22 mouse cellular contexts compared by ENCODE assay signal in the genomic region with DNA sequence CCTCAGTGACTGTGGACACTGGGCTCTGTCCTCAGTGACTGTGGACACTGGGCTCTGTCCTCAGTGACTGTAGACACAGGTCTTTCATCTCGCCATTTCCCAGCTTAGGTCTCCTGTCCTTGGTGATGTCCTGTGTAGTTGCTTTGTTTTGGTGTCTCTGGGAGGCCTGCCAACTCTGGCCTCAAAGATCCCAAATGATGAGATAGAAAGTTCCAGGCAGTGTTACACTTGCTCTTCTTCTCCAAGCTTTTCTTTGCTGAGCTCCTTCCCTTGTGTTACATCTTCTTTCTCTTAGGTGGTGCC.
A peak's percentile ranks its signal among the peaks of the same experiment; 100 is the strongest.
DNase-seq lines count a peak whose midpoint lies in the region; ATAC-seq and TF ChIP-seq lines count a peak whose summit lies in the region.
"Had no signal": no experiment of that assay in that cellular context is flagged by ENCODE, and none has a peak within 500 bp of the region (broad histone marks: within the 10 kb centered on the region; RNA-seq: fewer than 3 reads in every experiment).

No protein-coding gene starts in this region.

- no peak overlapping the region for H3K9ac ChIP-seq in heart, embryonic 11.5 days (ENCODE audit: low read depth, low read length)
- H3K9ac ChIP-seq: limb, embryonic 15.5 days; liver, embryonic 15.5 days; midbrain, embryonic 12.5 days had no signal

- WGBS in heart, embryonic 11.5 days (ENCODE audit: insufficient replicate concordance): 32% methylated on average over 1 of the region's 1 CpGs
- 64% methylated on average over 1 of the region's 1 CpGs for WGBS in midbrain, embryonic 10.5 days

- peak overlapping the region; percentile 45 for H3K4me2 ChIP-seq in heart, embryonic 11.5 days
- H3K4me2 ChIP-seq: limb, embryonic 15.5 days; liver, embryonic 15.5 days; midbrain, embryonic 12.5 days had no signal

- POLR2A ChIA-PET in Patski (lab: Charles Lee): interaction anchor here (0.9 to 6.4 kb wide), 6 partner anchors 15 to 107 kb away, joined by 3 to 61 read pairs (median 4); no protein-coding TSS in a partner anchor

- ATAC-seq in heart, embryonic 11.5 days (replicated peaks; ENCODE audit: insufficient number of reproducible peaks, low FRiP score, low TSS enrichment): peak; percentile 49; the same call in 1 of the 2 replicates
- ATAC-seq in Patski: peak; percentile 46
- ATAC-seq: forebrain, embryonic 16.5 days; lung, postnatal 0 days had no signal

- in situ Hi-C loops in Patski (cut with MboI; ENCODE audit: low pct_unique_long_range_greater_than_20kb): no loop called here

- no peaks in the 10 kb centered on the region for H3K36me3 ChIP-seq in heart, embryonic 11.5 days (ENCODE audit: control insufficient read depth, insufficient read depth, low read length)
- H3K36me3 ChIP-seq in midbrain, embryonic 10.5 days: no peaks in the 10 kb centered on the region
- H3K36me3 ChIP-seq: embryonic facial prominence, embryonic 10.5 days; G1E; limb, embryonic 15.5 days; liver, embryonic 15.5 days; midbrain, embryonic 12.5 days had no signal

- intact Hi-C loops in heart, postnatal 36 days (cut with DNase I): no loop called here
- intact Hi-C loops in left cerebral cortex, adult 2 months (cut with DNase I): no loop called here

- no peak for TF ChIP-seq POLR2A in embryonic fibroblast, embryonic 13.5 days (IDR thresholded peaks at IDR 0.05; ENCODE audit: low read depth, low read length)

- CTCF ChIA-PET in Patski (lab: Charles Lee): interaction anchor here (0.6 to 5.7 kb wide), 9 partner anchors 11 to 176 kb away, joined by 3 to 50 read pairs (median 4); no protein-coding TSS in a partner anchor

- TF ChIP-seq CTCF in Patski (IDR thresholded peaks at IDR 0.05): no peak
- no peak for TF ChIP-seq CTCF in embryonic fibroblast, embryonic 13.5 days (IDR thresholded peaks at IDR 0.05; ENCODE audit: borderline replicate concordance, insufficient read depth, low read length)
- TF ChIP-seq CTCF in left cerebral cortex, adult 2 months (IDR thresholded peaks at IDR 0.05): no peak

- peak overlapping the region; percentile 75; the same call in 1 of the 2 replicates for H3K27ac ChIP-seq in heart, embryonic 11.5 days (ENCODE audit: low read depth, low read length)
- peak overlapping the region; percentile 96 for H3K27ac ChIP-seq in embryonic fibroblast, embryonic 13.5 days (ENCODE audit: insufficient read depth, low read length)
- no peak overlapping the region for H3K27ac ChIP-seq in left cerebral cortex, adult 2 months
- no peak overlapping the region for H3K27ac ChIP-seq in midbrain, embryonic 10.5 days (replicated peaks)
- H3K27ac ChIP-seq: embryonic facial prominence, embryonic 10.5 days; limb, embryonic 15.5 days; liver, embryonic 15.5 days; midbrain, embryonic 12.5 days had no signal

- H3K4me3 ChIP-seq in heart, embryonic 11.5 days (ENCODE audit: low read depth, low read length): no peak overlapping the region
- H3K4me3 ChIP-seq in embryonic fibroblast, embryonic 13.5 days (ENCODE audit: insufficient read depth, low read length): no peak overlapping the region
- H3K4me3 ChIP-seq in left cerebral cortex, adult 2 months: no peak overlapping the region
- H3K4me3 ChIP-seq in midbrain, embryonic 10.5 days: no peak overlapping the region
- H3K4me3 ChIP-seq: embryonic facial prominence, embryonic 10.5 days; limb, embryonic 15.5 days; liver, embryonic 15.5 days; midbrain, embryonic 12.5 days had no signal

- H3K4me1 ChIP-seq in heart, embryonic 11.5 days (ENCODE audit: control insufficient read depth, insufficient read depth, low read length): peaks cover 8% of the 10 kb centered on the region
- H3K4me1 ChIP-seq in embryonic fibroblast, embryonic 13.5 days (ENCODE audit: control insufficient read depth, insufficient read depth, low read length): peaks cover 23% of the 10 kb centered on the region
- H3K4me1 ChIP-seq in midbrain, embryonic 10.5 days: no peaks in the 10 kb centered on the region; the same call in 1 of the 2 replicates
- H3K4me1 ChIP-seq: limb, embryonic 15.5 days; liver, embryonic 15.5 days; midbrain, embryonic 12.5 days had no signal

- no peaks in the 10 kb centered on the region for H3K27me3 ChIP-seq in heart, embryonic 11.5 days (ENCODE audit: control insufficient read depth, insufficient read depth, low read length)
- no peaks in the 10 kb centered on the region for H3K27me3 ChIP-seq in Patski
- H3K27me3 ChIP-seq in midbrain, embryonic 10.5 days (ENCODE audit: low read depth, poor library complexity, severe bottlenecking): no peaks in the 10 kb centered on the region
- H3K27me3 ChIP-seq: limb, embryonic 15.5 days; liver, embryonic 15.5 days; midbrain, embryonic 12.5 days had no signal

- DNase-seq in heart, adult 11 months: no peak
- DNase-seq in Patski (ENCODE audit: low read depth, low spot score): no peak
- DNase-seq in heart, postnatal 36 days: peak; percentile 8 to 13
- no peak for DNase-seq in natural killer cell, adult 2 months (ENCODE audit: low spot score in 2 of 2)
- DNase-seq in left cerebral cortex, adult 2 months (ENCODE audit: extremely low spot score in 1 of 2, low spot score in 2 of 2): no peak
- no peak for DNase-seq in midbrain, embryonic 10.5 days (ENCODE audit: low spot score)
- DNase-seq: cerebellum, adult 9-10 months; gastrocnemius, postnatal 25 days; kidney, adult 11 months; kidney, postnatal 10 days; layer of hippocampus, postnatal 36 days; right cerebral cortex, postnatal 14 days; spleen, adult 18-20 months had no signal

- no peaks in the 10 kb centered on the region for H3K9me3 ChIP-seq in heart, embryonic 11.5 days (replicated peaks; ENCODE audit: control insufficient read depth, low read length)
- no peaks in the 10 kb centered on the region for H3K9me3 ChIP-seq in midbrain, embryonic 10.5 days (replicated peaks)
- H3K9me3 ChIP-seq: embryonic facial prominence, embryonic 10.5 days; limb, embryonic 15.5 days; liver, embryonic 15.5 days; midbrain, embryonic 12.5 days had no signal

Comparison
In these comparisons a context has a peak if more than half of its experiments do, and no peak if none do; other contexts are left out.
1. DNase-seq: peak in heart, postnatal 36 days (2 of 2); none in heart, adult 11 months (single experiment), Patski (single experiment), natural killer cell, adult 2 months (0 of 2), left cerebral cortex, adult 2 months (0 of 2) and midbrain, embryonic 10.5 days (single experiment).
2. H3K27ac ChIP-seq: peak in heart, embryonic 11.5 days (single experiment) and embryonic fibroblast, embryonic 13.5 days (single experiment); none in left cerebral cortex, adult 2 months (single experiment) and midbrain, embryonic 10.5 days (single experiment).